Mouse (Mus musculus): ENCODE measurements around the gene Faf2. TPM values are rescaled to one million over a fixed set of nuclear protein-coding genes. Genes with fewer than 3 reads are reported as not detected.

Faf2 gene
- total and polyA plus RNA-seq, 3 experiments = 31.4 to 39.3 TPM; not detected in 1

DNA sequence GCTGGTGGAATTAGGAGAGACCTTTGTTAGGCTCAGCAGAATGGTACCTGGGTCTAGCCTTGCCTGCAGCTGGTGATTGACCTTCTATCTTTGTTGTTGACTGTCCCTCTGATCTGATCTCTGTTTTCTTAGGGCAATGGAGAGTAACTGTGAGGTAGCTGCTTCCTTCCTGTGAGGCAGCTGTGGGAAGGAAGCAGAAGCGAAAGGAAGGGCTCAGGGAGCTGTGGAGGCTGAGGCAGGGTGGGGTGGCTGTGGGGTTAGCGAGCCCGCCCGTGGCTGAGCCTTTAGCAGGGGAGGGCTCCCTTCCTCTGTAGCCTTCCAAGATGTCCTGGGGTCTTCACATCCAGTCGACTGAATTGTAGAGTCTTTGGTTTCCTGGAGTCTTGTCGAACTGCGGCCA is 80.9 kb downstream of the Faf2 start:
- H3K79me2 ChIP-seq (ENCODE audit: control insufficient read depth, insufficient read depth, low read length, poor library complexity) = no peaks in the 10 kb centered on the region
- H3K27me3 ChIP-seq (ENCODE audit: control insufficient read depth in 1 of 2, insufficient read depth in 2 of 2, low read length in 2 of 2) = no peaks in the 10 kb centered on the region; a peak in 2 of 4 replicates

DNA sequence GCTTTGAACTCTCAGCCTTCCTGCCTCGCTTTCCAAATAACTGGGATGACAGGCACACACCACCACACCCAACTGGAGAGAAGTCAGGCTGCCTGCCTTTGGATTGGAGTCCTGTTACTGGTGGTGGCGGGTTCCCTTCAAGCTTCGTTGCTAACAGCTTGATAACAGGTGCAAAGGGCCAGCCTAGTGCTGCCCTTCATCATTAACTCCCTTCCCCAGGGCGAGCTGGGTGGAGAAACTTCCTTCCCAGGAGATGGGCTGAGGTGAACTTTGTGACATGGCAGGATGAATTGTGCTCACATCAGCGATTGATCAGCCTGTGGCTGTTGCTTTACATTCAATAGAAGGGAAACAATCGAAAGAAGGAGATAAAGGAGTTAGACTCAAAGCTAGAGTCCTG is 83.3 kb downstream of the Faf2 start:
- no peaks in the 10 kb centered on the region for H3K4me1 ChIP-seq (ENCODE audit: control insufficient read depth in 1 of 2, insufficient read depth in 2 of 2, low read length in 2 of 2)
- H3K9ac ChIP-seq (ENCODE audit: control insufficient read depth, low read depth, low read length, poor library complexity, severe bottlenecking) = no peak overlapping the region
- no peaks in the 10 kb centered on the region; a peak in 1 of 4 replicates for H3K27me3 ChIP-seq (ENCODE audit: control insufficient read depth in 1 of 2, insufficient read depth in 2 of 2, low read length in 2 of 2)

More for the DNA sequence above, 80.9 kb downstream of the Faf2 start:
- Histone ChIP-seq H3K9me3 (replicated peaks; ENCODE audit: insufficient read depth, low read length) (no peaks in the 10 kb centered on the region), H3K9ac (ENCODE audit: control insufficient read depth, low read depth, low read length, poor library complexity, severe bottlenecking) (no peak overlapping the region), H3K27ac (ENCODE audit: control insufficient read depth, low read depth, low read length) (no peak overlapping the region), H3K4me1 (ENCODE audit: control insufficient read depth in 1 of 2, insufficient read depth in 2 of 2, low read length in 2 of 2) (no peaks in the 10 kb centered on the region), H3K36me3 (ENCODE audit: control insufficient read depth in 1 of 2, insufficient read depth in 2 of 2, low read length in 2 of 2) (no peaks in the 10 kb centered on the region), H3K4me3 (ENCODE audit: control insufficient read depth in 1 of 2, insufficient read depth in 1 of 2, low read depth in 2 of 2, low read length in 2 of 2) (no peak overlapping the region)
- no peak for DNase-seq (ENCODE audit: low read depth, low spot score)
- TF ChIP-seq POLR2AphosphoS2 (IDR thresholded peaks at IDR 0.05; ENCODE audit: low read length) = no peak
- no peak for TF ChIP-seq ZKSCAN1 (IDR thresholded peaks at IDR 0.05; ENCODE audit: low read depth, low read length)
- no peak for TF ChIP-seq NRF1 (IDR thresholded peaks at IDR 0.05; ENCODE audit: insufficient read depth, low read depth, low read length, poor library complexity, severe bottlenecking)
- TF ChIP-seq ETS1 (IDR thresholded peaks at IDR 0.05; ENCODE audit: low read depth, low read length) = no peak
- TF ChIP-seq ELF1 (IDR thresholded peaks at IDR 0.05; ENCODE audit: low read depth, low read length) = no peak

DNA sequence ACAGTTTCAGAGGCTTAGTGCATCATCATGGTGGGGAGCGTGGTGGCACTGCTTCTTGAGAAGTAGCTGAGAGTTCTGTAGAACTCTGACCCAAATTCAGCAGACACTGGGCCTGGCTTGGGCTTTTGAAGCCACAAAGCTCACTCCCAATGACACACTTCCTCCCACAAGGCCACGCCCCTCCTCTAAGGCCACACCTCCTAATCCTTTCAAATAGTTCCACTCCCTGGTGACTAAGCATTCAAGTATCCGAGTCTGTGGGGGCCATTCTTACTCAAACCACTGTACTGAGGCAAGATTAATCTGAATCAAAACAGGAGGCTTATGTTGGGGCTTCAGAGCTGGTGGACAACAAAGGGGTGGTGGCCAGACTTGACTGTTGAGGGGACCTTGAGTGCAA is 89.3 kb downstream of the Faf2 start:
- Histone ChIP-seq H3K9me3 (replicated peaks; ENCODE audit: insufficient read depth, low read length) (no peaks in the 10 kb centered on the region), H3K27ac (ENCODE audit: control insufficient read depth, low read depth, low read length) (no peak overlapping the region), H3K36me3 (ENCODE audit: control insufficient read depth in 1 of 2, insufficient read depth in 2 of 2, low read length in 2 of 2) (no peaks in the 10 kb centered on the region), H3K27me3 (ENCODE audit: control insufficient read depth in 1 of 2, insufficient read depth in 2 of 2, low read length in 2 of 2) (no peaks in the 10 kb centered on the region), H3K4me1 (ENCODE audit: control insufficient read depth in 1 of 2, insufficient read depth in 2 of 2, low read length in 2 of 2) (no peaks in the 10 kb centered on the region), H3K4me3 (ENCODE audit: control insufficient read depth in 1 of 2, insufficient read depth in 1 of 2, low read depth in 2 of 2, low read length in 2 of 2) (no peak overlapping the region), H3K79me2 (ENCODE audit: control insufficient read depth, insufficient read depth, low read length, poor library complexity) (no peaks in the 10 kb centered on the region), H3K9ac (ENCODE audit: control insufficient read depth, low read depth, low read length, poor library complexity, severe bottlenecking) (no peak overlapping the region)
- DNase-seq (ENCODE audit: low read depth, low spot score) = no peak
- no peak for TF ChIP-seq POLR2AphosphoS5 (IDR thresholded peaks at IDR 0.05; ENCODE audit: borderline replicate concordance, low read depth, low read length)
- TF ChIP-seq USF1 (IDR thresholded peaks at IDR 0.05; ENCODE audit: low read depth, low read length) = no peak
- no peak for TF ChIP-seq UBTF (IDR thresholded peaks at IDR 0.05; ENCODE audit: borderline replicate concordance, insufficient read depth, low read depth, low read length)
- no peak for TF ChIP-seq EP300 (IDR thresholded peaks at IDR 0.05; ENCODE audit: low read depth in 1 of 2, low read length in 2 of 2)
- TF ChIP-seq MEF2A (IDR thresholded peaks at IDR 0.05; ENCODE audit: extremely low read depth, insufficient replicate concordance, low read depth, low read length, poor library complexity, severe bottlenecking) = no peak
- TF ChIP-seq MYC (IDR thresholded peaks at IDR 0.05; ENCODE audit: low read depth, low read length) = no peak
- TF ChIP-seq TCF12 (IDR thresholded peaks at IDR 0.05; ENCODE audit: low read depth, low read length) = no peak
- no peak for TF ChIP-seq TBP (IDR thresholded peaks at IDR 0.05; ENCODE audit: low read depth, low read length)
- no peak for TF ChIP-seq ELF1 (IDR thresholded peaks at IDR 0.05; ENCODE audit: low read depth, low read length)
- no peak for TF ChIP-seq MAFK (IDR thresholded peaks at IDR 0.05; ENCODE audit: borderline replicate concordance, low read depth, low read length)
- no peak for TF ChIP-seq BHLHE40 (IDR thresholded peaks at IDR 0.05; ENCODE audit: borderline replicate concordance, low read depth, low read length)
- TF ChIP-seq POLR2AphosphoS2 (IDR thresholded peaks at IDR 0.05; ENCODE audit: low read length) = no peak
- TF ChIP-seq KAT2A (conservative IDR thresholded peaks at IDR 0.05; ENCODE audit: low read depth, low read length) = no peak
- no peak for TF ChIP-seq ZC3H11A (IDR thresholded peaks at IDR 0.05; ENCODE audit: low read depth, low read length)
- TF ChIP-seq E2F4 (IDR thresholded peaks at IDR 0.05; ENCODE audit: borderline replicate concordance, low read depth, low read length) = no peak
- TF ChIP-seq JUND (IDR thresholded peaks at IDR 0.05; ENCODE audit: low read depth, low read length) = no peak
- no peak for TF ChIP-seq ZNF384 (IDR thresholded peaks at IDR 0.05; ENCODE audit: low read depth, low read length)
- no peak for TF ChIP-seq TAL1 (IDR thresholded peaks at IDR 0.05; ENCODE audit: low read length)

More for the DNA sequence above, 83.3 kb downstream of the Faf2 start:
- DNase-seq (ENCODE audit: low read depth, low spot score) = no peak
- Histone ChIP-seq H3K27ac (ENCODE audit: control insufficient read depth, low read depth, low read length) (no peak overlapping the region), H3K4me3 (ENCODE audit: control insufficient read depth in 1 of 2, insufficient read depth in 1 of 2, low read depth in 2 of 2, low read length in 2 of 2) (no peak overlapping the region), H3K9me3 (replicated peaks; ENCODE audit: insufficient read depth, low read length) (no peaks in the 10 kb centered on the region), H3K79me2 (ENCODE audit: control insufficient read depth, insufficient read depth, low read length, poor library complexity) (no peaks in the 10 kb centered on the region), H3K36me3 (ENCODE audit: control insufficient read depth in 1 of 2, insufficient read depth in 2 of 2, low read length in 2 of 2) (no peaks in the 10 kb centered on the region)
- TF ChIP-seq KAT2A (conservative IDR thresholded peaks at IDR 0.05; ENCODE audit: low read depth, low read length) (no peak), BHLHE40 (IDR thresholded peaks at IDR 0.05; ENCODE audit: borderline replicate concordance, low read depth, low read length) (no peak), E2F4 (IDR thresholded peaks at IDR 0.05; ENCODE audit: borderline replicate concordance, low read depth, low read length) (no peak), SMC3 (IDR thresholded peaks at IDR 0.05; ENCODE audit: low read depth, low read length) (no peak), TAL1 (IDR thresholded peaks at IDR 0.05; ENCODE audit: low read length) (no peak), USF2 (IDR thresholded peaks at IDR 0.05; ENCODE audit: borderline replicate concordance in 1 of 2, insufficient read depth in 1 of 2, low read depth in 1 of 2, low read length in 2 of 2) (no peak), NELFE (IDR thresholded peaks at IDR 0.05; ENCODE audit: low read depth, low read length) (no peak), ZC3H11A (IDR thresholded peaks at IDR 0.05; ENCODE audit: low read depth, low read length) (no peak), ELF1 (IDR thresholded peaks at IDR 0.05; ENCODE audit: low read depth, low read length) (no peak), RCOR1 (IDR thresholded peaks at IDR 0.05; ENCODE audit: low read depth, low read length) (no peak)
